Mouse (Mus musculus) cortical plate, adult 2 months (tissue): ENCODE results near the gene Scaf1.

Experiments used
- CTCF ChIP-seq: fragments of 200-500 bp; IDR thresholded peaks from 2 replicates; pipeline ENCODE4 v1.5.1; 2011; ENCODE audit warnings: mild to moderate bottlenecking, control low read depth, low read length; ENCODE audit not compliant: insufficient read depth; ENCODE audit errors: extremely low read depth
- POLR2A ChIP-seq: fragments of 200-500 bp; IDR thresholded peaks from 2 replicates; pipeline ENCODE4 v1.6.1; 2011; ENCODE audit warnings: mild to moderate bottlenecking, low read length, control low read depth; ENCODE audit not compliant: insufficient read depth; ENCODE audit errors: extremely low read depth

- TF ChIP-seq CTCF (peak; percentile 57), POLR2A (no peak)
These were observed 21.7 kb upstream of the Scaf1 start for GRCm38 (mm10) chr7:45037720-45038361.
